Mouse (Mus musculus): Measurements from ENCODE around the gene Hist2h2be.
"Not testable (repeated sequence)": the region's sequence is repeated elsewhere in the genome, so short reads cannot be mapped to it uniquely, and the experiment has no call there.

The Hist2h2be gene

GRCm38 (mm10) chr3:96238954-96239793 is 18.3 kb downstream of the Hist2h2be start, which contains the start of gene Hist2h3c2:
Gene Hist2h3c2 (minus strand): TSS chr3:96239127.
- DNase-seq (ENCODE audit: low spot score in 2 of 2), result peak; percentile 44 to 56

DNA sequence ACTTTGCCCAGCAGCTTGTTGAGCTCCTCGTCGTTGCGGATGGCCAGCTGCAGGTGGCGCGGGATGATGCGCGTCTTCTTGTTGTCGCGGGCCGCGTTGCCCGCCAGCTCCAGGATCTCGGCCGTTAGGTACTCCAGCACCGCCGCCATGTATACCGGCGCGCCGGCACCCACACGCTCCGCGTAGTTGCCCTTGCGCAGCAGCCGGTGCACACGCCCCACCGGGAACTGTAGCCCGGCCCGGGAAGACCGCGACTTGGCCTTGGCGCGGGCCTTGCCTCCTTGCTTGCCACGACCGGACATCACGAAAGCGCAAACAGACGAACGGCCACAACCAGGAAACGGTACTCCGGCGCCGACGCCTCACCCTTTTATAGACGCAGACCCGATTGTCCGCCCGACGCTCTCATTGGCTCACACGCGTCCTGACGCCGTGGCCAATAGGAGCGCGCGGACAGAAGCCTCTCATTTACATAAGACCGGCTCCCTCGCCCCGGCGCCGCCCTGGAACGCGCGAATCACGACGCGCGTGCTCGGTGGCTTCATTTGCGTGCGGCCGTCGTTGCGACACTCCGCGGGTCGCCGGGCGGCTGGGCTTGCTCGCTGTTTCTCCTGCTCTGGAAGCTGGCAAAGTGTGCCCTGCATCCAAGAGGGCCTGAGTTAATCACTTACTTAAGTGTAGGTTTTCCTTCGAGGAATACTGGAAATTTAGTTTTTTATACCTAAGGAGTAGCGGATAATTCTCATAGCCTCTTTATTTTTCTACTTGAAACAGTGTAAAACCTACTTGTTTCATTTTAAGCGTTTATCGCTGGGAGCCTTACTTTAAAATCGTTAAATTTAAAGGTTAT is 19.3 kb downstream of the Hist2h2be start, which contains the start of gene Hist2h2aa2:
Hist2h2aa2 (minus strand) TSS at position 328 of the 850 bp plus-strand sequence.
- DNase-seq (ENCODE audit: low spot score in 2 of 2), result peak; percentile 93 to 94

DNA sequence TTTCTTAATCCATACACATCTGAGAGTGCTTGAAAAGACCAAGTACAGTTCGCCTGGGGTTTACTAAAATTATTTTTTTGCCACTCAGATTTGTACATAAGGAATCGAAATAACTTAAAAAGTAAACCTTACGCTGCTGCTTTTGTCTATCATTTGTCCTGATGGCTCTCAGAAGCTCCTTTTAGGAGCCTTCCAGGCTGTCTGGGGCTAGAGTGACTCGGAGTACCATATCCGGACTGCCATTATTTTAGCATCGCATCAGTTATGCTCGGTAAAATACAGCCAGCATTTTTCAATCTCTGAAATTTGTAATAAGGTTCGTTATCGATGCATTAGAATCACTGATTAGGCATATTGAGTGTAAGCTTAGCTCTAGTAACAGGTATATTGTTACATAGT is 19.9 kb downstream of the Hist2h2be start:
- DNase-seq (ENCODE audit: low spot score in 2 of 2), result no peak

- DNase-seq (ENCODE audit: low spot score in 2 of 2), result no peak
Observed at GRCm38 (mm10) chr3:96243921-96244572, 23.1 kb downstream of the Hist2h2be start.

- DNase-seq (ENCODE audit: low spot score in 2 of 2), result peak; percentile 79 to 87
Observed at GRCm38 (mm10) chr3:96245003-96245886, 24.3 kb downstream of the Hist2h2be start, which contains the start of gene Hist2h2aa1. Gene Hist2h2aa1 (plus strand): TSS chr3:96245497.

DNA sequence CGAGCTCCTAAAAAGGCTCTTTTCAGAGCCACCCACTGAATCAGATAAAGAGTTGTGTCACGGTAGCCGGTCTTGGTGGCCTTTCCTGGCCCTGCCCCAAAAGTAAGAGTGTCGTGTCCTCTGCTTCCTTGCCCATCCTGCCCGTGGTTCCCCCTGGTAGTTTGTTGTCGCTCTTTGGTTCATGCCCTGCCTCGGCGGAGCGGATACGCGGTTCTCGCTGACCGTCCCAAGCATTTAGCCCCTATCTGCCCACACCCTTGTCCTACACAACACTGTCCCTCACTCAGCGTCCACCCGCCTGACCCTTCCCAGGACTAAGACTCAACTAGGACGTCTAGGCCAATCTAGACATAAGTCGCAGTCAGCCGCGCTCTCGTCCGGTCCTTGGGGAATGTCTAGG is 25.1 kb downstream of the Hist2h2be start:
- DNase-seq (ENCODE audit: low spot score in 2 of 2), result not testable (repeated sequence)

- DNase-seq (ENCODE audit: low spot score in 2 of 2), result not testable (repeated sequence)
Observed at GRCm38 (mm10) chr3:96246427-96246856, 25.5 kb downstream of the Hist2h2be start, which contains the start of gene Hist2h3c1. Gene Hist2h3c1 (plus strand): TSS chr3:96246685.

GRCm38 (mm10) chr3:96247356-96248140 is 26.6 kb downstream of the Hist2h2be start:
- DNase-seq (ENCODE audit: low spot score in 2 of 2), result no peak

GRCm38 (mm10) chr3:96248141-96249033 is 27.5 kb downstream of the Hist2h2be start:
- DNase-seq (ENCODE audit: low spot score in 2 of 2), result no peak

- DNase-seq (ENCODE audit: low spot score in 2 of 2), result no peak
Observed at GRCm38 (mm10) chr3:96249034-96249345, 28.1 kb downstream of the Hist2h2be start.

- DNase-seq (ENCODE audit: low spot score in 2 of 2), result no peak
Observed at GRCm38 (mm10) chr3:96250890-96251289, 30.0 kb downstream of the Hist2h2be start.

GRCm38 (mm10) chr3:96251787-96252186 is 30.9 kb downstream of the Hist2h2be start:
- no peak for DNase-seq (ENCODE audit: low spot score in 2 of 2)

DNA sequence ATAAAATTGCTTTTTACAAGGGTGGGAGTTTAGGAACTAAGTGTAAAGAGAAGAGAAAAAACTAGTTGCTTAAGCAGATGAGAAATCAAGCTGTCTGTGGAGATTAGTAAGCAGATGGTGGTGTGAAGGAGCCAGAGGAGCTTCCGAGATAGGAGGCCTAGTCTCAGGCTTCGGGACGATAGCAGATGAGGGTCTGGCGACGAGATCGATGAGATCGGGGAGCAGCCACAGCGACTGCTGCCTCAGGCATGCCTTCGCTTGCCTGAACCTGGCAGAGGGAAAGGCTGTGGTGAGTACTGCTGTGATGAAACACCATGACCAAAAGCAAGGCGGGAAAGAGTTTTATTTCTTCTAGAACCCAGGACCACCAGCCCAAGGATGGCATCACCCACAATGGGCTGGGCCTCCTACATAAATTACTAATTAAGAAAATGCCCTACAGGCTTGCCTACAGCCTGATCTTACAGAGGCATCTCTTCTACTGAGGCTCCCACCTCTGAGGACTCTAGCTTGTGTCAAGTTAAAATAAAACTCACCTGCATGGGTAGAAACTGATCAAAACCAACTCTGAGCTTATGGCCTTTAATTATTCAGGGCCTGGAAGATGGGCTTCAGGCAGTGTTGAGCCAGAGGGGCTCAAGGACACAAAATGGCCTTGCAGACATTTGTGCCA is 33.9 kb downstream of the Hist2h2be start:
- no peak for DNase-seq (ENCODE audit: low spot score in 2 of 2)

DNA sequence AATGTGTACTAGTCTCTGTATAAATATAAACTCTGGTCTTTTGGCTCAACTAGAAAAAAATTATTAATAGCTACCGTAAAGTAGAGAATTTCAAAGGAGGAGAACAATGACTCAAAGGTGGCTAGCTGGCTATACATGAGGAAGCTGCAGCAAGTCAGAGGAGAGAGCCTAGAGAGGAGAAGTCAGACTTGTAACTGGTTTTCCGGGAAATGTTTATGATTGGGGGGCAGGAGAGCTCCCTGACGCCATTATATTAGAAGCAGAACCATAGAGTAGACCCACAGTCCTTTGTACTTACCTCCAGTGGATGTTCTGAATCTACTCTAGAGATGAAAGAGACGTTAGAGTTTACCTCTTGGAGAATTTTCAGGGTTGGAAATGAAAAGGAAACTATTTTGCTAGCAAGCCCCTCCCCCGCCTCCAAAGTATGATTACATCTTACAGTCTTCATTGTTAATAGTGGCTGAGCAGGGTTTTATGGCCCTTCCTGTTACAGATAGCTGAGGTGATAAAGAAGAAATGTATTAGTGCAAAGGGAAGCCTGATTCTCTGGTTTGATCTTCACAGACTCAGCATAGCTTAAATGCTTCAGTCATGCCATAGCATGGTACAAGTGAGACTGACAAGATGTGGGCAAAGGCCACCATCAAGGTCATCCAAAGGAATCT is 35.1 kb downstream of the Hist2h2be start:
- DNase-seq (ENCODE audit: low spot score in 2 of 2), result no peak

DNA sequence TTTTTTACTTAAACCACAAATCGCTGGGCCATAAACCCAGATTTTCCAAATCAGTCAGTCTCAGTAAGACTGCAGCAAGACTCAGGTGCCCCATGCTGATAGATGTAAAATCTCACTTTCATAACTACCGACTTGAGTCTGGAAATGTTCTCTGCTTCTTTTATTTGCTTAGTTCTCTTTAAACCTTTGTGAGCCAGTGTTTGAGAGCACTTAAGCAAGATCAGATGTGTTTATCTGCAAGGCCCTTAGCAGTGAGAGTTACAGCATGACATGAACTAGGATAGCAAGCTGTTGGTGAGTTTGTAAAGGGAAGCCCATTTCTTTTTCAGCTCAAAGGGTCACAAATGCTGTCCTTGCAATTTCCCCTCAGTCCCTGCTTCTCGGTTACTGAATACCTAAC is 36.3 kb downstream of the Hist2h2be start:
- DNase-seq (ENCODE audit: low spot score in 2 of 2), result no peak

- DNase-seq (ENCODE audit: low spot score in 2 of 2), result no peak
Observed at GRCm38 (mm10) chr3:96260220-96260619, 39.3 kb downstream of the Hist2h2be start.

GRCm38 (mm10) chr3:96261623-96262022 is 40.7 kb downstream of the Hist2h2be start:
- DNase-seq (ENCODE audit: low spot score in 2 of 2), result no peak
